Mouse (Mus musculus) megakaryocyte, embryonic 14.5 days (primary cell): Measurements from ENCODE around the gene Ddx20.

Experiments used
- FLI1 ChIP-seq: IDR thresholded peaks from 2 replicates; pipeline ENCODE4 v1.6.1; 2012; ENCODE audit warnings: low read length, inconsistent platforms, mixed read lengths
- GATA1 ChIP-seq: IDR thresholded peaks from 3 replicates; pipeline ENCODE4 v1.6.1; 2012; ENCODE audit warnings: mixed read lengths, low read length, inconsistent platforms, borderline replicate concordance

GRCm38 (mm10) chr3:105720514-105720913 lies 33.1 kb upstream of the Ddx20 start:
- TF ChIP-seq GATA1: no peak
- no peak for TF ChIP-seq FLI1
